7 mouse cellular contexts compared by ENCODE assay signal in genomic region chr13:58274259-58274991, GRCm38 (mm10). TPM values are rescaled to one million over a fixed set of nuclear protein-coding genes. Genes with fewer than 3 reads are reported as not detected.
DNase-seq lines count a peak whose midpoint lies in the region; ATAC-seq lines count a peak whose summit lies in the region.

No protein-coding gene starts in this region.

- peak overlapping the region; percentile 93 for H3K27ac ChIP-seq in midbrain, embryonic 10.5 days (replicated peaks)

- H3K9me3 ChIP-seq in midbrain, embryonic 10.5 days (replicated peaks) = no peaks in the 10 kb centered on the region

- intact Hi-C loops in left cerebral cortex, postnatal 36 days (cut with DNase I) = no loop called here

- under 1% methylated on average over 81 of the region's 84 CpGs for WGBS in midbrain, embryonic 10.5 days

- ATAC-seq in inflammation-experienced regulatory T-cells, adult 6 months = peak; percentile 46

- peaks cover 27% of the 10 kb centered on the region for H3K27me3 ChIP-seq in midbrain, embryonic 10.5 days (ENCODE audit: low read depth, poor library complexity, severe bottlenecking)

- peaks cover 35% of the 10 kb centered on the region for H3K4me1 ChIP-seq in midbrain, embryonic 10.5 days

- H3K36me3 ChIP-seq in midbrain, embryonic 10.5 days = no peaks in the 10 kb centered on the region

- peak; percentile 50 for DNase-seq in adipocyte (ENCODE audit: low spot score)
- DNase-seq in cerebellum, postnatal 4 days (ENCODE audit: low spot score in 2 of 2) = peak; percentile 44 to 70
- peak; percentile 19 to 35 for DNase-seq in gastrocnemius, adult 8-10 months (ENCODE audit: low spot score in 2 of 2)
- peak; percentile 50 to 63 for DNase-seq in left cerebral cortex, postnatal 36 days (ENCODE audit: low spot score in 2 of 2)
- DNase-seq in midbrain, embryonic 10.5 days (ENCODE audit: low spot score) = peak; percentile 84
- DNase-seq in spleen, adult 18-20 months = peak; percentile 61 to 62

- H3K4me3 ChIP-seq in midbrain, embryonic 10.5 days = peak overlapping the region; percentile 88

RNA-seq across cellular contexts. Expression of gene Gkap1, which starts 1.1 kb away (rescaled TPM):
- total RNA-seq in gastrocnemius, adult 8-10 months (2022) = 10 to 100 TPM; 25.3 to 30.9 (median 27.2) TPM
- polyA plus RNA-seq in inflammation-experienced regulatory T-cells, adult 6 months (2017; shearing (Covaris generic)) = 1 to 10 TPM in 1 of 3 experiments, under 1 TPM in 2; 0.38 to 1.1 (median 0.87) TPM
- 10 to 100 TPM; 17.3 to 19.1 TPM for total RNA-seq in left cerebral cortex, postnatal 36 days (2021)
- 27.4 and 28.1 TPM in 2 replicates for polyA plus RNA-seq in midbrain, embryonic 10.5 days (2016; fragmentation: Nextera tagmentation; extraction: Ambion mirVana)

RNA-seq across cellular contexts. Expression of gene Ubqln1, which starts 59.0 kb away (rescaled TPM):
- 10 to 100 TPM; 46.2 to 51.9 (median 49.8) TPM for total RNA-seq in gastrocnemius, adult 8-10 months (2022)
- polyA plus RNA-seq in inflammation-experienced regulatory T-cells, adult 6 months (2017; shearing (Covaris generic)) = 10 to 100 TPM; 16.2 to 20.1 (median 18.2) TPM
- 100 to 1,000 TPM; 137 to 144 TPM for total RNA-seq in left cerebral cortex, postnatal 36 days (2021)
- polyA plus RNA-seq in midbrain, embryonic 10.5 days (2016; fragmentation: Nextera tagmentation; extraction: Ambion mirVana) = 128 and 134 TPM in 2 replicates

Comparison
In these comparisons a context has a peak if more than half of its experiments do, and no peak if none do; other contexts are left out.
1. Peak in every context shown above with its lines: DNase-seq, ATAC-seq, H3K4me3 ChIP-seq and H3K27ac ChIP-seq.
2. DNase-seq: peak in every context shown above with its lines; median percentile 84 in midbrain, embryonic 10.5 days; 62 in spleen, adult 18-20 months; 57 in cerebellum, postnatal 4 days; 56 in left cerebral cortex, postnatal 36 days; 50 in adipocyte; 27 in gastrocnemius, adult 8-10 months.